Mouse (Mus musculus): ENCODE data around the gene Cop1.

Gene Cop1

GRCm38 (mm10) chr1:159290219-159290618 is 58.1 kb downstream of the Cop1 start:
- no peak for DNase-seq (ENCODE audit: extremely low spot score)

- DNase-seq (ENCODE audit: extremely low spot score), result no peak
Observed at GRCm38 (mm10) chr1:159290859-159291258, 58.7 kb downstream of the Cop1 start.

GRCm38 (mm10) chr1:159301418-159302082 is 69.4 kb downstream of the Cop1 start:
- DNase-seq (ENCODE audit: extremely low spot score), result no peak

DNA sequence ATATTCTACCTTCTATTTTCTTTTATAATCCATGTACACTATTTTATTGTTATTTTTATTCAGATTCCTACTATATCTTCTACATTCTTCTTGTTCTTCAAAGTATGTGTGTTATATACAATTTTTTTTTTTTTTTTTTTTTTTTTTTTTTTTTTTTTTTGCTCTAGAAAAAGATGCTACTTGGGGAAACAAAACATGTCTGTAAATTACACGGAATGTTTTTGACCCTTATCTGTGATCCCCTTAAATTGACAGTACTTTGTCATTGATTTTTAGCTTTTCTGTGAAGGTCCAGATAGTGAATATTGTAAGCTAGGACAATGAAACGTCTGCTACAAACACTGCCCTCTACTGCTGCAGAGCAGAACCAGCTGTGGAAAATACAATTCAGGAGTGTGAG is 81.5 kb downstream of the Cop1 start:
- DNase-seq (ENCODE audit: extremely low spot score), result no peak

GRCm38 (mm10) chr1:159322586-159322985 is 90.5 kb downstream of the Cop1 start:
- DNase-seq (ENCODE audit: extremely low spot score), result no peak

- no peak for DNase-seq (ENCODE audit: extremely low spot score)
Observed at GRCm38 (mm10) chr1:159331008-159331407, 98.9 kb downstream of the Cop1 start.

DNA sequence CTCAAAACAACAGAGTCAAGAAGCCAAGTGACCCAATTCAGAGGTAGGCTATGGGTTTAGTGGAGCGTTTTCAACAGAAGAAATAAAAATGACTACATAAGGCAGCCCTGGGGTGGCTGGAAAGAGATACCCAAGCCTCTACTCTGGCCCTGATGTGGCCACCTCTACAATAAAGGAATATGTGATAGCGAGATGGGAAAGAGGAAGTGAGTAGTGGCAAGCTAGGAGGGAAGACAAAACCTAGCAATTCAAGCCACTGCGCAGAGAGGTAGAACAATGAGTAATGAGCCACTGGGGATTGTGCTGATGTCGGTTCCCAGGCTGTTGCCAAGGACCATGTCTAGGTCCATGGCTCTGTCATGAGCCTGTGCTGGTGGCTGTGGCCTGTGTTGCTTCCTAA is 102.0 kb downstream of the Cop1 start:
- DNase-seq (ENCODE audit: extremely low spot score), result no peak

GRCm38 (mm10) chr1:159342355-159342754 is 110.2 kb downstream of the Cop1 start:
- no peak for DNase-seq (ENCODE audit: extremely low spot score)

DNA sequence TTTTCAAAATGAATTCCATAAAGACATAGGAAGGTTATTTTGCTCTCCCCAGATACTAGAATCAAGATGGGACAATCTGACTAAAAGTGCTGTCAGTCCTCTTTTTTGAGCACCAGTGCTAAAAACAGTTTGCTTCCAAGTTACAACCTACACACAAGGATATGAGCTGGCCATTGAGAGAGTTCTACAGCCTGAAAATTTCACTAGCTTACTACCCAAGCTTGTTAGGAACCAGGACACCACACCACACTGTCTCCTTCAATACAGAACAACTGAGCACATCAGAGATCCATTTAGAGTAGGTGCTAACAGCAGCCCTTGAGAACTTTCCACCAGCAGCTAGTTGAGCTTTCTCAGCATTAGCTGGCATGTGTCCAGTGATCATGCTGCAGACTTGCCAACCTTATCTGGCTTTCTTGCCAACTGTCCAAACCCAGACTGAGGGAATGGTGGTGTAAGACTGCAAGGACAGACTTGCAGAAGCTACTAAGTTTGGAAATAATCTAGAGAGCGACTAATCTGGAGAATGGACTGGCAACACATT is 123.0 kb downstream of the Cop1 start:
- DNase-seq (ENCODE audit: extremely low spot score), result no peak

GRCm38 (mm10) chr1:159358713-159359112 is 126.6 kb downstream of the Cop1 start:
- no peak for DNase-seq (ENCODE audit: extremely low spot score)

DNA sequence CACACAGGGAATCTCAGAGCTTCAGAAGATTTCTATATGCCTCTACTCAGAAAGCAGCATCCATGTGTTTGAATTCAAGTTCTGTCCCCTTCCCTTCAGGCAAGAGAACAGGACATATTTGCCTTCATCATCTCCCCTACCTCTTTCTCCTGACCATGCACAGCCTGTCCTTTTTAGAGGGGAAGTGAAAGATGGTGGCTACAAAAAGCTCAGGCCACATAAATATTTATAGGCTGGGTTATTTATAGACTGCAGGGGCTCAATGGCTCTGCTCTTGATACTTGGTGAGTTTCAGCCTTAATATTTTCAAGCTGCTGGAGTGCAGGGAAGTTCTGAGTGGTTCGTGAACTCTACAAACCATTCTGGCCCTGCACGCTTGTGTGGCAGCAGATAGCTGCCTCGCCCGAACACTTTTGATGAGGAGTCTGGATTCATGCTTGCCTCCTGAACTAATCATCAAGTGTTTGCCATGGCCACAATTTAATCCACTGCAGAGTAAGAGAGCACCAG is 139.8 kb downstream of the Cop1 start:
- DNase-seq (ENCODE audit: extremely low spot score), result no peak

- DNase-seq (ENCODE audit: extremely low spot score), result no peak
Observed at GRCm38 (mm10) chr1:159382218-159382617, 150.1 kb downstream of the Cop1 start.

DNA sequence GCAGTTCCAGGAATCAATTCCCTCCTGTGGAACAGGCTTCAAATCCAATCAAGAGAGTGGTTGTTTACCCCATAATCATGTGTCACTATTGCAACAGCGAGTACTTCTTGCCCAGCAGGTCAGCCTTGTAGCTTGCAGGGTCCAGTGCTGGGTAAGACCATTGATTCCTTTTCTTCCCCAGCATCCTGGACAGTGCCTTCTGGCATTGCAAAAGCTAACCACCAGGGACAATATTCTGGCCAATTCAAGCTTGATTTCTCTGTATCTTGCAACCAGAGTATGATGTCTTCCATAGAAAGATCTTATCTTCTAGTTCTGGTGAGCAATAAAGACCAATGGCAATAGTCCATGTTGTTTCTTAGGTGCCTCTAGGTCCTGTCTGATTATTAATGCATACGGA is 150.8 kb downstream of the Cop1 start:
- DNase-seq (ENCODE audit: extremely low spot score), result no peak

DNA sequence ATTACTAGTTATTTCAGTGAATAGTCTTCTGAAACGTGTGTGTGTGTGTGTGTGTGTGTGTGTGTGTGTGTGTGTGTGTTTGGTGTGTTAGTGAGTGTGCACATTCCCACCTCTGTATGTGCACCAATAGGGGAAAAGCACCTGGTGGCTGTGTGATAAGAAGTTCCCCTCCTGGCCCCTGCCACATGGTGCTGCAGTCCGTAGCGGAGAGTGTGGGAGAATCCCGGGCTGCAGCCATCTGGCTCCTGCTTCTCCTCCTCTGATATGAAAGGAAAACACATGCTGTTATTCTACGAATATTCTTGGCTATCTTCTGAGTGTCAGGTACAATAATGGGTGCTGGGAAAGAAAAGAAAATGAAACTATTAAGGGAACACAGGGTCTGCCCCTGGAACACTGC is 154.3 kb downstream of the Cop1 start:
- no peak for DNase-seq (ENCODE audit: extremely low spot score)

DNA sequence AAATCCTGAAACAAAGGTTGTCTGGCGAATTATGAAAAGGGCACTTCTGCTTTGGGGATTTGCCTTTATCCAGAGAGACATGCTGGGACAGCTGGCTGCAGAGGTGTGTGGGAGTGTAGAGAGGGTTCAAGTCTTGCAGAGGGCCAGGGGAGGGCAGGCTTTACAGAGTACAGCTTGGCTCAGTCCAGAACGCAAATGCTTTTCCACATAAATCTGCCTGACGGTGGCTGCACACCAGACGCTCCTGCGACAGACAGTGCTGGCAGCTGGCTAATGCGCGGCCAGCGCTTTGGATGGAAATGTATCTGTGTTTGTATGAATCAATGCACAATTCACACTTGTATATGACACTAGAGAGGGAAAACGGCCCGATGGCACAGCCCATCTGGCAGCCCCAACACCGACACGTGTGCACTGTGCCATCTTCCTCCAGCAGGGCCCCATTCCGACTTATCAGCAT is 156.5 kb downstream of the Cop1 start:
- no peak for DNase-seq (ENCODE audit: extremely low spot score)

DNA sequence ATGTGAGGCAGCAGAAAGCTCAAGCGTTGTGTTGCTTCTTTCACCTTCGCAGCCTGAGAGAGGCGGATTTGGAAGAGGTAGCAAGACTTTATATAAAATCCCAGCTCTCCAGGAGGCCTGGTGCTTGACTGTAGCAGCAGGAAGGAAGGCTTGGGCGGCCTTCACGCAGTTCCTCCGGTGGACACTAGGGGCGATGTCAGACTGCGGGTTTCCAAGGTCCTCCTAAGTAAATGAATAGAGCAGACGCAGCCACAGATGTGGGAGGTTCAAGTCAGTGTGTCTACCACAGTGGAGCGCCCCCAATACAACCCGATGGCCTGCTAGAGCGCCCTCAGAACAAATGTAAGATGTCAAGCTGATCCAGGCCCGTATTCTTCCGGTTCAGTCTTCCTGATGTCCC is 157.9 kb downstream of the Cop1 start:
- DNase-seq (ENCODE audit: extremely low spot score), result peak; percentile 70

DNA sequence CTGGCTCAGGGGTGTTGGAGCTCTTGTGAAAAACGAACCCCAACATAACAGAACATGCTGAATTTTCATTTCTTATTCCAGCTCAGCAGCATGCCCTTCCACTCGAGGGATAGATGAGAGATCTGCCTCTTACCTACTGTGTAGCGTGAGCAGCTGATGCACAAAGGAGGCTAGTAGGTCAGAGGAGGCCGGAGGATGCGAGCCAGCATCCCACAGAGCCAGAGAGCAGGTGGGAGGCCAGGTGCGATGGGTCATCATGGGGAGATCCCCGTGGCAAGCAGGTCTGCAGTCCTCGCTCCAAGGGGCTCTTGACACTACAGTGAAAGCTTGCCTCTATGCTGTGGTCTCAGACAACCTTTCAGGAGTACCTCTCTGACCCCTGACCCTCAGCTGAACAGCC is 160.5 kb downstream of the Cop1 start:
- no peak for DNase-seq (ENCODE audit: extremely low spot score)

DNA sequence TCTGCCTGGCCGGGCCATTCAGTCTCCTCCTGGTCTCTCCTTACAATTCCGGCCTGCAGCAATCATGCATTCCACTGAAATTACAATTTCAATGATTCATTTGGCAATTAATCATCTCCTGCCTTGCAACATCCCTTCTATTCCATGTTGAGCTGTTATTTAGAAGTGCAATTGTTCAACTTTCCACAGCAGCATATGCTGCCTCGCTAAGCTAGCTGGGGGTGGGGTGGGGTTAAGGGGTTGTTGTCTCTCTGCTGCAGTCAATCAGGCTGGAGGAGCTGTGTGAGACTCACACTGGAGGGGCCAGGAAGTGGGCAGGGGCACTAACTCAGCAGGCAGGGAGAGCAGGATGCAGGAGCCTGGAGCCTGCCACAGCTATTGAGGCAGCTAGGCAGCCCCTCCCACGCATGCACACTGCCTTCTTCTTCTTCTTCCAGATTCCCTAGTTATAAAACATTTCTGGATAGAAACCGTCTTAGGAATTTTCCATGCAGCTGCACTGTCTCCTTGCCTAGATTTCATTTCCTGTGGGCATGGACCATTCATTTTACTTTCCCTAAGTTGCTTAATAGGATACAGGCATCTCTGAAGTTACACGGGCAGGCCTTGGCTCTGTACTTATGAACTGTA is 161.1 kb downstream of the Cop1 start:
- peak; percentile 19 for DNase-seq (ENCODE audit: extremely low spot score)

GRCm38 (mm10) chr1:159393931-159394330 is 161.8 kb downstream of the Cop1 start:
- no peak for DNase-seq (ENCODE audit: extremely low spot score)

GRCm38 (mm10) chr1:159396515-159396914 is 164.4 kb downstream of the Cop1 start:
- DNase-seq (ENCODE audit: extremely low spot score), result peak; percentile 65
